Mouse (Mus musculus): ENCODE measurements around the gene Aurkb.

DNA sequence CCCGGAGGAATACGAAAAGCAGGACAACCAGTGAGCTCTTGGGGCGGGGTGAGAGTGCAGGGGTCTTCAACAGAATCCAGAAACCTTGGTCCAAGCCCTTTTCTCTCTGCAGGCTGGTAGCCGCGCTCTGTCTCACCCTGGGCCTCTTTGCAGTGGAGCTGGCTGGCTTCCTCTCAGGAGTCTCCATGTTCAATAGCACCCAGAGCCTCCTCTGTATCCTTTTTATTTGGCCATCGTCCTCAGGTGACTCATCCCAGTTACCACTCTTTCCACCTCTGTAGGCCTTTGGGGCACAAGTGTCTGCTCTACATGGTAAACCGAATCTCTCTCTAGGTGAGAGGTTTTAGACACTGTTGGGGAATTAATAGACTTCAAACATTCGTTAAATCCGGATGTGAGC is 25.8 kb downstream of the Aurkb start:
- no peak for TF ChIP-seq TAL1 (IDR thresholded peaks at IDR 0.05; ENCODE audit: low read length)
- no peak for TF ChIP-seq GATA1 (IDR thresholded peaks at IDR 0.05; ENCODE audit: low read length)

All from erythroblast, embryonic 14.5 days (primary cell).